9 mouse cellular contexts compared by ENCODE assay signal in the genomic region with DNA sequence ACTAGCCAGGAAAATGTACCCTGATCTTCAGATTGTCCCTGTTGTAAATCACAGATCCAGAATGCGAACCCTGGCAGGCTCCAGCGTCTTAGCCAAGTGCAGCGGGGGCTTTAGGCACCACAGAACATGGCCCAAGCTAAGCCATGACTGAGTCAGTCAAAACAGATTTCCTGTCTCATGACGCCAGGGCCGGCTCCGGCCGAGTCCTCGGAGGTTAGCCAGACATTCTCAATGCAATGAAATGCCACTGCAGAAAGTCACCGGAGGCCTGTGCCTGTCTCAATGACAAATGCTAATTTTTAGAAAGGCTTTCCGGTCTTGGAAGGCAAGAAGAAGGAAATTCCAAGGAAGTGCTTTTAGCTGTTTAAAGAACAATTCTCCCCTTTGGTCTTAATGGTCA.
A peak's percentile ranks its signal among the peaks of the same experiment; 100 is the strongest.
DNase-seq lines count a peak whose midpoint lies in the region; ATAC-seq and TF ChIP-seq lines count a peak whose summit lies in the region.
"Had no signal": no experiment of that assay in that cellular context is flagged by ENCODE, and none has a peak within 500 bp of the region (broad histone marks: within the 10 kb centered on the region; RNA-seq: fewer than 3 reads in every experiment).

No protein-coding gene starts in this region.

- no peaks in the 10 kb centered on the region for H3K36me3 ChIP-seq in lung, embryonic 14.5 days (ENCODE audit: insufficient read depth)
- no peaks in the 10 kb centered on the region for H3K36me3 ChIP-seq in kidney, postnatal 0 days (ENCODE audit: insufficient read depth, low read length)

- ATAC-seq in lung, embryonic 14.5 days (ENCODE audit: insufficient read depth) = no peak
- no peak for ATAC-seq in kidney, postnatal 0 days (replicated peaks; ENCODE audit: low FRiP score, low read depth)
- no peak for ATAC-seq in erythroid progenitor cell, adult 5-6 weeks (replicated peaks; ENCODE audit: low FRiP score, poor library complexity, severe bottlenecking)

- DNase-seq in lung, embryonic 14.5 days = peak; percentile 70
- no peak for DNase-seq in lung, postnatal 25 days (ENCODE audit: low spot score)
- peak; percentile 16 for DNase-seq in heart, adult 8-10 months (ENCODE audit: low spot score)
- DNase-seq in kidney, postnatal 0 days (ENCODE audit: low spot score) = peak; percentile 82
- no peak for DNase-seq in testis, postnatal 14 days (ENCODE audit: low spot score)
- DNase-seq in thymus, postnatal 36 days = no peak
- no peak for DNase-seq in left cerebral cortex, adult 8-10 months (ENCODE audit: low spot score in 2 of 2)
- DNase-seq: cerebellum, adult 18-20 months had no signal

- H3K4me1 ChIP-seq in lung, embryonic 14.5 days (ENCODE audit: insufficient read depth) = no peaks in the 10 kb centered on the region
- H3K4me1 ChIP-seq in kidney, postnatal 0 days (replicated peaks; ENCODE audit: insufficient read depth, low read length) = 0 out of 2 replicates have a peak, but pooled peaks cover 3% of the 10 kb centered on the region

- 39% methylated on average over 10 of the region's 10 CpGs for WGBS in lung, embryonic 14.5 days
- 36% methylated on average over 10 of the region's 10 CpGs for WGBS in kidney, postnatal 0 days

- H3K4me3 ChIP-seq in lung, embryonic 14.5 days (ENCODE audit: low read depth, low read length) = no peak overlapping the region
- no peak overlapping the region for H3K4me3 ChIP-seq in kidney, postnatal 0 days (replicated peaks; ENCODE audit: low read depth, low read length)

- H3K9ac ChIP-seq in lung, embryonic 14.5 days = no peak overlapping the region
- H3K9ac ChIP-seq in kidney, postnatal 0 days (ENCODE audit: low read depth, low read length) = no peak overlapping the region

- TF ChIP-seq CTCF in lung, embryonic 14.5 days (IDR thresholded peaks at IDR 0.05; ENCODE audit: low read depth) = no peak
- no peak for TF ChIP-seq CTCF in kidney, postnatal 0 days (IDR thresholded peaks at IDR 0.05; ENCODE audit: low read depth)

- H3K4me2 ChIP-seq in lung, embryonic 14.5 days = no peak overlapping the region
- H3K4me2 ChIP-seq in kidney, postnatal 0 days (ENCODE audit: low read length) = no peak overlapping the region

- H3K9me3 ChIP-seq in lung, embryonic 14.5 days (ENCODE audit: low read depth, low read length) = no peaks in the 10 kb centered on the region
- H3K9me3 ChIP-seq in kidney, postnatal 0 days (replicated peaks; ENCODE audit: low read length) = no peaks in the 10 kb centered on the region

- H3K27ac ChIP-seq in lung, embryonic 14.5 days (ENCODE audit: low read depth) = 0 out of 2 replicates have a peak overlapping the region, but pooled peaks have one; percentile 10
- 0 out of 2 replicates have a peak overlapping the region, but pooled peaks have one; percentile 43 for H3K27ac ChIP-seq in kidney, postnatal 0 days

- H3K27me3 ChIP-seq in lung, embryonic 14.5 days (ENCODE audit: insufficient read depth, low read length) = no peaks in the 10 kb centered on the region
- H3K27me3 ChIP-seq in kidney, postnatal 0 days (ENCODE audit: insufficient read depth, low read length) = no peaks in the 10 kb centered on the region

Comparison
In these comparisons a context has a peak if more than half of its experiments do, and no peak if none do; other contexts are left out.
1. DNase-seq: peak in lung, embryonic 14.5 days (single experiment), heart, adult 8-10 months (single experiment) and kidney, postnatal 0 days (single experiment); none in lung, postnatal 25 days (single experiment), testis, postnatal 14 days (single experiment), thymus, postnatal 36 days (0 of 2) and left cerebral cortex, adult 8-10 months (0 of 2).